Mouse (Mus musculus) spleen, adult 2 months (tissue): Measurements from ENCODE around the gene Psmg4. TPM values are rescaled to one million over a fixed set of nuclear protein-coding genes. Genes with fewer than 3 reads are reported as not detected.

Experiments
- DNase-seq, 2 experiments: peaks; one replicate each; pipeline versions ENCODE4 v3.0.0 to v3.0.0-alpha.2; 2012 to 2021; ENCODE audit warnings: low spot score in 2 of 2, low read depth in 1 of 2
- H3K27ac ChIP-seq: fragments of 200-500 bp; 2 replicates; pipeline ENCODE4 v1.5.1; 2012; ENCODE audit warnings: low read length, inconsistent platforms; ENCODE audit not compliant: insufficient read depth
- H3K27me3 ChIP-seq: fragments of 200-500 bp; 2 replicates; pipeline ENCODE4 v1.6.1; 2012; ENCODE audit warnings: mild to moderate bottlenecking, moderate library complexity, low read length, inconsistent platforms; ENCODE audit not compliant: control insufficient read depth, insufficient read depth
- H3K36me3 ChIP-seq: fragments of 200-500 bp; 2 replicates; pipeline ENCODE4 v1.6.1; 2012; ENCODE audit warnings: mild to moderate bottlenecking, low read length, inconsistent platforms; ENCODE audit not compliant: control insufficient read depth, insufficient read depth
- H3K4me1 ChIP-seq: fragments of 200-500 bp; 2 replicates; pipeline ENCODE4 v1.6.1; 2011; ENCODE audit warnings: inconsistent platforms; ENCODE audit not compliant: control insufficient read depth, insufficient read depth, insufficient read length
- H3K4me3 ChIP-seq: fragments of 200-500 bp; 2 replicates; pipeline ENCODE4 v1.5.1; 2011; ENCODE audit warnings: mild to moderate bottlenecking, inconsistent platforms; ENCODE audit not compliant: insufficient read depth, insufficient read length; ENCODE audit errors: extremely low read depth
- CTCF ChIP-seq: fragments of 200-500 bp; IDR thresholded peaks from 2 replicates; pipeline ENCODE4 v1.5.1; 2011; ENCODE audit warnings: mild to moderate bottlenecking, inconsistent platforms; ENCODE audit not compliant: insufficient read depth, insufficient read length, insufficient replicate concordance; ENCODE audit errors: extremely low read depth
- POLR2A ChIP-seq: fragments of 200-500 bp; IDR thresholded peaks from 2 replicates; pipeline ENCODE4 v1.6.1; 2011; ENCODE audit warnings: low read depth, low read length, inconsistent platforms
- WGBS: fragments of 180-500 bp; shearing (Covaris S2); methylation state at CpG from one replicate; pipeline ENCODE4 v1.1.7; 2018; 5-methylcytosine and 5-hydroxymethylcytosine counted together
- polyA plus RNA-seq: library from polyadenylated mRNA; depleted of rRNA; stranded (reverse); fragments of >200 nt; gene quantifications from 2 replicates; pipeline ENCODE4 v1.2.3, GENCODE M21; 2012

Psmg4 gene
- polyA plus RNA-seq, 1 experiment, result 104 TPM

DNA sequence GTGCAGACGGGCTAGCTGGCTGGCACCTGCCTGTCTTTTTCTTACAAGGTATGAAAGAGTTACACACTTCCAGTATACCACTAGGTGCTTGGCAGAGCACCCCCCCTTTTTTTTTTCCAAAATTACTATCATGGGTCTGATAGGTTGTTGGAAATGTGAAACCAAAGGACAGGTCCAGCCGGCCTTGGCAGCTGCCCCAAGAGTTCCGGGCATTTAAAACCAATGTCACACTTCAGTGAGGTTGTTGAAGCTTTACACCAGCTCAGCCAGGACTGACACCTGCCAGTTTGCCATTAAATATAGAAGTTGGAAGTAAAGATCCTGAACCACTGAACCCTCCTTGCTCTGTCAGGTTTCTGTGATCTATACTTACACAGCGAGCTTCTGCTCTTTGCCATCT is 37.1 kb upstream of the Psmg4 start:
- WGBS, result 77% methylated on average over 4 of the region's 4 CpGs

DNA sequence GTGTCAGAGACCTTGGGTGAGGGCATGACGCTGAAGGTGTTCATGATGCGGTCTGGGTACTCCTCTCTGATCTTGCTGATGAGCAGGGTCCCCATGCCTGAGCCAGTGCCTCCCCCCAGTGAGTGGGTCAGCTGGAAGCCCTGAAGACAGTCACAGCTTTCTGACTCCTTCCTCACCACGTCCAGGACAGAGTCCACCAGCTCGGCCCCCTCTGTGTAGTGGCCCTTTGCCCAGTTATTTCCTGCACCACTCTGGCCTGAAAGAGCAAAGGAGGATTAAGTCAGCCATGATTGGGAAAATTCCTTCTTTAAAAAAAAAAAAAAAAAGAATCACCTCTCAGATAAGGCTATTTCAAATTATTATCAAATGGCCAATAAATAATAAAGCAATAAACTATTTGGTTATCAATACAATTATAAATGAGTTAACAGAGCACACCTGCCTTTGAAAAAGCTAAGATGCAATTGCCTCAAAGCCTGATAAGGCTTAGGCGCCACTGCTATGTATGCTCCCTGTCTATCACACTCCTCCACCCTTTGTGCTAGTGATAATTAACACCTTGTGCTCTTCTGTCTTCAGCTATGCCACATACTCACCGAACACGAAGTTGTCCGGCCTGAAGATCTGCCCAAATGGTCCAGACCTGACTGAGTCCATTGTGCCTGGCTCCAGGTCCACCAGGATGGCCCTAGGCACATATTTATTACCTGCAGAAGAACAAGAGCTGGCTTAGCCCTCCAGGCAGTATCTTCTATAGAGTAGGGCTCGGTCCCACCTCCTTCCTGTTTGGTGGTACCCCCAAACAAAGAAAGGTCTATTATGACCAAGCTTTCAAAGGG is 34.3 kb upstream of the Psmg4 start:
- WGBS, result 85% methylated on average over 9 of the region's 9 CpGs
- Histone ChIP-seq H3K27ac (no peak overlapping the region), H3K4me3 (no peak overlapping the region), H3K27me3 (no peaks in the 10 kb centered on the region; the same call in 1 of the 2 replicates), H3K36me3 (no peaks in the 10 kb centered on the region), H3K4me1 (peaks cover 10% of the 10 kb centered on the region; the same call in 1 of the 2 replicates)
- no peak for DNase-seq
- no peak for TF ChIP-seq POLR2A
- no peak for TF ChIP-seq CTCF

More for the DNA sequence above, 37.1 kb upstream of the Psmg4 start:
- H3K4me1 ChIP-seq, result peaks cover 6% of the 10 kb centered on the region; the same call in 1 of the 2 replicates
- no peak for DNase-seq
- H3K4me3 ChIP-seq, result no peak overlapping the region
- TF ChIP-seq POLR2A, result no peak
- TF ChIP-seq CTCF, result no peak
- H3K36me3 ChIP-seq, result no peaks in the 10 kb centered on the region
- H3K27ac ChIP-seq, result no peak overlapping the region
- H3K27me3 ChIP-seq, result no peaks in the 10 kb centered on the region

DNA sequence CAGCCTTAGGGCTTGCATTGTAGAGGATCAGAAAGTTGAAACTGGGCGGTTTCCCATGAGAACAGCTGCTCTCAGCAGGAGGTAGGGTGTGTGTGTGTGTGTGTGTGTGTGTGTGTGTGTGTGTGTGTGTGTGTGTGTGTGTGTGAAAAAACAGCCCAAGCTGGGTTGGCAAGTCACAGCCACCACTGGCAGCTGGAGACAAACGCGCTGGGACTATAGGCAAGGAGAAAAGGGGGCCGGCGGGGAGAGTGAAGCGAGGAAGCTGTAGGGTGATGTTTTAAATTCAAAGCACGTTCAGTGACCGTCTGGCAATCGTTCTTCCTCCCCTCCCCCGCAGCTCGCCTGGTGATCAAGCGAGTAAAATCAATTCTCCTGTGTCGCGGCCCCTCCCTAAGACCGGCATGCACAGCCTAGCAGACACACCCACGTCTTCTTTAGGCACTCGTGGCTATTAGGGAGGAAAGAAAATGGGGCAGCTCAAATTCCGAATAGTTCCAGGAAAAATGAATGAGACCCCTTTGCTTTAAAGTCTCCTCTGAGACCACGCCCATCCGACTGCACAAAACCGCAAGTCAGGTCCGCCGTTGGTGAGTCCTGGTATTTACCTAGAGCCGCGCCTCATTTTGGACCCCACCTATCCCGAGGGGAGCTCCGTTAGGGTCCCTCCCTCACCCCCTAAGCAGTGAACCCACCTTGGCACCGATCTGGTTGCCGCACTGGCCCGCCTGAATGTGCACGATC is 33.1 kb upstream of the Psmg4 start:
- Histone ChIP-seq H3K27me3 (peaks cover 3% of the 10 kb centered on the region), H3K4me3 (peak overlapping the region; percentile 66), H3K36me3 (no peaks in the 10 kb centered on the region), H3K4me1 (peaks cover 10% of the 10 kb centered on the region; the same call in 1 of the 2 replicates), H3K27ac (no peak overlapping the region; the same call in 1 of the 2 replicates)
- under 1% methylated on average over 31 of the region's 31 CpGs for WGBS
- DNase-seq, result peak; percentile 31 to 39
- no peak for TF ChIP-seq POLR2A
- TF ChIP-seq CTCF, result no peak

DNA sequence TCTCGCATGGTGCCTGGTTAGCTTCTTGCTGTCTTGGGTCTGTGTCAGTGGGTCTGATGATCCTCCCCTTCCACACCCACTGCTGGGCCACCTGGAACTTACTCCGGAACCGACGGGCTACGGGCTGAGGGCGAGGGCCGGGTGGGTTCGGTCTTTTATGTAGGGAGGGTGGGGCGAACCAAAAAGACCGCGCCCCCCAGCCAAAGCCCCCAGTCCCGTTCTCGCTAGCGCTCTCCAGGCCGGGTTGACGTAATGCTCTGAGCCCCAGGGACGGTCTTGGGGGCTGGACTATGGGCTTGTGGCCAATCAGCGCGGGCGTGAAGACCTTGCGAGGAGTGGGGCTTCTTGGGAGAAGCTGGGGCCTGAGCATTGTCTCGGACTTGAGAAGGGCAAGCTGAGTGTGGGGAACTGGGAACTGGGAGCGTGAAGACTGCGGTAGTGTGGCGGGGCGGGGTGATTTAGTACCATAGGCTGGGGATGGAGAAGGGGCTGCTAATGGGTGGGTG is 32.5 kb upstream of the Psmg4 start, which contains the start of gene Tubb2b:
Gene Tubb2b, minus strand, starts transcription at position 241 of the 506 bp plus-strand sequence.
- H3K36me3 ChIP-seq, result no peaks in the 10 kb centered on the region
- WGBS, result under 1% methylated on average over 26 of the region's 26 CpGs
- TF ChIP-seq POLR2A (no peak), CTCF (no peak)
- peaks cover 3% of the 10 kb centered on the region for H3K27me3 ChIP-seq
- DNase-seq, result peak; percentile 19 to 32
- peaks cover 10% of the 10 kb centered on the region; the same call in 1 of the 2 replicates for H3K4me1 ChIP-seq
- H3K27ac ChIP-seq, result no peak within 1 kb of the TSS; the same call in 1 of the 2 replicates
- H3K4me3 ChIP-seq, result peak within 1 kb of the TSS; percentile 66

DNA sequence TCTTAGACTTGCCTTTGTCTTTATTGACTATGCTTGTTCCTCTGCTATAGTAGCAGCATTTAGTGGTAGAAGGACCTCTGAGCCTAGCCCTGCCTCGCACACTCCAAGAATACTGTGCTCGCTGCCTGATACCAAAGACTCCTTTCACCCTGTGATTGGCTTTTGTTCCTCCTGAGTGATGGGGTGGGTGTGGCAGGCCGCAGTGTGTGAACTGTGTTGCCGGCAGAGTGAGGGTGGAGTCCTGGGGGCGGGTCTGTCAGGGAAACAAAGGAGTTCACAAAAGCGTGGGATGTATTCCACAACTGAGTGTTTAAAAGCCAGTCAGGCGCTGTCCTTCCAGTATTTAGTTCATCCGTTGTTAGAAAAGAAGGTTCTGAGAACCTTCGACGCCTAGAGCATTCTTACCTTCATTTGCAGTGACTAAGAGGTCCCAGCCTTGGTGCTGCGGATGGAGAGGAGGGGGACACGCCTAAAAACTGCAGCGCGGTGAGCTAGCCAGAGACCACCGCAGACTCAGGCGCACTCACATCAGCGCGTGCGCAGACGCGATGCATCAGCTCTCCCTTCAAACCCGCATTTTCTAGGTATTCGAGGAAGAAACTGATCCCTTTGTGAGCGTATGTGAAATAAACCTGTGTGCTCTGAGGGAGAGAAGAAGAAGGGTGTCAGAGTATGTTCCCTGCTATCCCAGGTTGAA is 31.6 kb upstream of the Psmg4 start:
- Histone ChIP-seq H3K4me1 (peaks cover 10% of the 10 kb centered on the region; the same call in 1 of the 2 replicates), H3K27me3 (peaks cover 3% of the 10 kb centered on the region), H3K27ac (no peak overlapping the region), H3K4me3 (peak overlapping the region; percentile 66), H3K36me3 (no peaks in the 10 kb centered on the region)
- TF ChIP-seq POLR2A (no peak), CTCF (no peak)
- DNase-seq, result no peak
- WGBS, result 1% methylated on average over 24 of the region's 24 CpGs

DNA sequence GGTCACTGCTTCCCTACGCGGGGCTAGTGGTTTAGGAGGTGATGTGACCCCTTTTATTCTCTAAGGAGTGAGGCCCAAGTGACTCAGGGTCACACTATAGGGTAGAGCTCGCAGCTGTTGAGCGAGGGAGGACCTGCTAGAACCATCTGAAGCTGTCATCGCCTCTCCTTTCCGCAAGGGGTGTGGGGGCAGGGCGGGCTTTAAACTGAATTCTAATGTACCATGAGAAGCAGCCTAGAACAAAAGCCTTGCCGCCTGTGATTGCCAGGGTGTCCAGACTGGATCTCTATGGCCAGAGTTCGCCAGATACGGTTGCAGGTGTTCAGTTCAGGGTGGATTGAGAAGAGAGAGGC is 31.1 kb upstream of the Psmg4 start:
- Histone ChIP-seq H3K4me1 (peaks cover 10% of the 10 kb centered on the region; the same call in 1 of the 2 replicates), H3K27ac (no peak overlapping the region), H3K36me3 (no peaks in the 10 kb centered on the region), H3K4me3 (peak overlapping the region; percentile 31), H3K27me3 (peaks cover 3% of the 10 kb centered on the region)
- TF ChIP-seq CTCF (no peak), POLR2A (no peak)
- WGBS, result 7% methylated on average over 10 of the region's 10 CpGs
- DNase-seq, result peak; percentile 29 to 43
